Mouse (Mus musculus) liver, adult 2 months (tissue): ENCODE data around the gene Slc38a3. TPM values are rescaled to one million over a fixed set of nuclear protein-coding genes. Genes with fewer than 3 reads are reported as not detected.
A peak's percentile ranks its signal among the peaks of the same experiment; 100 is the strongest.

Experiments used
- DNase-seq: peaks from one replicate; pipeline ENCODE4 v3.0.0-alpha.2; 2011; ENCODE audit warnings: low read depth, low spot score; ENCODE audit errors: extremely low read depth
- H3K27ac ChIP-seq: fragments of 200-500 bp; replicated peaks from 2 replicates; pipeline ENCODE4 v1.5.1; 2012; ENCODE audit warnings: low read depth, mild to moderate bottlenecking, control low read depth, inconsistent platforms, low read length; ENCODE audit not compliant: insufficient read depth
- H3K27me3 ChIP-seq: fragments of 200-500 bp; 2 replicates; pipeline ENCODE4 v1.6.1; 2012; ENCODE audit warnings: mild to moderate bottlenecking, moderate library complexity, low read length, inconsistent platforms; ENCODE audit not compliant: control insufficient read depth, insufficient read depth
- H3K36me3 ChIP-seq: fragments of 200-500 bp; 2 replicates; pipeline ENCODE4 v1.6.1; 2012; ENCODE audit warnings: low read length, inconsistent platforms; ENCODE audit not compliant: control insufficient read depth, insufficient read depth
- H3K4me1 ChIP-seq: fragments of 200-500 bp; 2 replicates; pipeline ENCODE4 v1.6.1; 2011; ENCODE audit warnings: low read length; ENCODE audit not compliant: control insufficient read depth, insufficient read depth
- H3K4me3 ChIP-seq: fragments of 200-500 bp; 2 replicates; pipeline ENCODE4 v1.5.1; 2011; ENCODE audit warnings: low read depth, mild to moderate bottlenecking, control low read depth, low read length, moderate library complexity; ENCODE audit not compliant: insufficient read depth
- H3K79me2 ChIP-seq: fragments of 200-500 bp; 2 replicates; pipeline ENCODE4 v1.6.1; 2012; ENCODE audit warnings: inconsistent platforms, mild to moderate bottlenecking, low read length, moderate library complexity; ENCODE audit not compliant: control insufficient read depth, insufficient read depth
- H3K9ac ChIP-seq: fragments of 200-500 bp; 2 replicates; pipeline ENCODE4 v1.6.1; 2012; ENCODE audit warnings: low read depth, mild to moderate bottlenecking, control low read depth, inconsistent platforms, low read length
- CTCF ChIP-seq: fragments of 200-500 bp; IDR thresholded peaks from 2 replicates; pipeline ENCODE4 v1.5.1; 2011; ENCODE audit warnings: low read depth, low read length, control low read depth
- POLR2A ChIP-seq: fragments of 200-500 bp; IDR thresholded peaks from 2 replicates; pipeline ENCODE4 v1.6.1; 2011; ENCODE audit warnings: low read length, control low read depth; ENCODE audit not compliant: insufficient read depth; ENCODE audit errors: extremely low read depth
- WGBS: fragments of 180-500 bp; shearing (Covaris S2); methylation state at CpG from one replicate; pipeline ENCODE4 v1.1.7; 2018; 5-methylcytosine and 5-hydroxymethylcytosine counted together
- polyA plus RNA-seq: library from polyadenylated mRNA; depleted of rRNA; stranded (reverse); fragments of >200 nt; gene quantifications from 2 replicates; pipeline ENCODE4 v1.2.3, GENCODE M21; 2012
- total RNA-seq: library from RNA; depleted of rRNA; stranded (reverse); fragments of >200 nt; gene quantifications from 2 replicates; pipeline ENCODE4 v1.2.3, GENCODE M21; 2014

Slc38a3 gene
- total and polyA plus RNA-seq, 2 experiments, result 982 to 4,585 TPM

- H3K4me3 ChIP-seq, result no peak overlapping the region
- peaks cover 5% of the 10 kb centered on the region for H3K4me1 ChIP-seq
- H3K36me3 ChIP-seq, result no peaks in the 10 kb centered on the region
- 82% methylated on average over 3 of the region's 3 CpGs for WGBS
- H3K27ac ChIP-seq, result no peak overlapping the region; the same call in 1 of the 2 replicates
- no peaks in the 10 kb centered on the region for H3K27me3 ChIP-seq
- TF ChIP-seq POLR2A, result no peak
- H3K79me2 ChIP-seq, result no peaks in the 10 kb centered on the region
- DNase-seq, result no peak
- H3K9ac ChIP-seq, result no peak overlapping the region
Measured at GRCm38 (mm10) chr9:107702606-107703185, 33.4 kb upstream of the Slc38a3 start.

- WGBS, result 59% methylated on average over 12 of the region's 12 CpGs
- Histone ChIP-seq H3K27me3 (no peaks in the 10 kb centered on the region), H3K36me3 (no peaks in the 10 kb centered on the region), H3K79me2 (no peaks in the 10 kb centered on the region), H3K27ac (no peak overlapping the region), H3K9ac (no peak overlapping the region), H3K4me1 (peaks cover 7% of the 10 kb centered on the region), H3K4me3 (no peak overlapping the region)
- DNase-seq, result no peak
- TF ChIP-seq POLR2A, result no peak
- no peak for TF ChIP-seq CTCF
Measured at GRCm38 (mm10) chr9:107701594-107701993, 32.3 kb upstream of the Slc38a3 start.

- Histone ChIP-seq H3K9ac (no peak overlapping the region), H3K79me2 (no peaks in the 10 kb centered on the region), H3K27me3 (no peaks in the 10 kb centered on the region), H3K27ac (no peak overlapping the region), H3K36me3 (no peaks in the 10 kb centered on the region), H3K4me3 (no peak overlapping the region), H3K4me1 (peaks cover 9% of the 10 kb centered on the region)
- DNase-seq, result no peak
- TF ChIP-seq CTCF, result no peak
- no peak for TF ChIP-seq POLR2A
- WGBS, result 78% methylated on average over 6 of the region's 6 CpGs
Measured at GRCm38 (mm10) chr9:107700114-107700571, 30.8 kb upstream of the Slc38a3 start.

GRCm38 (mm10) chr9:107699376-107699980 is 30.1 kb upstream of the Slc38a3 start:
- no peak for TF ChIP-seq CTCF
- no peak for TF ChIP-seq POLR2A

GRCm38 (mm10) chr9:107698611-107699190 is 29.4 kb upstream of the Slc38a3 start:
- DNase-seq, result no peak
- Histone ChIP-seq H3K27ac (peak overlapping the region; percentile 21; the same call in 1 of the 2 replicates), H3K27me3 (no peaks in the 10 kb centered on the region), H3K36me3 (no peaks in the 10 kb centered on the region), H3K4me1 (peaks cover 7% of the 10 kb centered on the region; the same call in 1 of the 2 replicates), H3K9ac (no peak overlapping the region), H3K4me3 (no peak overlapping the region), H3K79me2 (no peaks in the 10 kb centered on the region)
- 0 out of 2 replicates have a peak, but pooled peaks have one; percentile 14 for TF ChIP-seq CTCF
- no peak for TF ChIP-seq POLR2A
- 64% methylated on average over 14 of the region's 14 CpGs for WGBS

More at GRCm38 (mm10) chr9:107699376-107699980, 30.1 kb upstream of the Slc38a3 start:
- no peaks in the 10 kb centered on the region for H3K36me3 ChIP-seq
- H3K27me3 ChIP-seq, result no peaks in the 10 kb centered on the region
- H3K4me3 ChIP-seq, result no peak overlapping the region
- H3K9ac ChIP-seq, result no peak overlapping the region
- DNase-seq, result no peak
- WGBS, result 65% methylated on average over 9 of the region's 9 CpGs
- no peaks in the 10 kb centered on the region for H3K79me2 ChIP-seq
- peak overlapping the region; percentile 21; the same call in 1 of the 2 replicates for H3K27ac ChIP-seq
- H3K4me1 ChIP-seq, result peaks cover 9% of the 10 kb centered on the region
